Mouse (Mus musculus) liver, postnatal 0 days (tissue): ENCODE results near the gene Tsc22d1. TPM values are rescaled to one million over a fixed set of nuclear protein-coding genes. Genes with fewer than 3 reads are reported as not detected.

ENCODE experiments used
- ATAC-seq: fragments of 200-750 bp; cut with Nextera tagmentation; 2 replicates; pipeline ENCODE4 v1.8.0; 2017; ENCODE audit warnings: mild to moderate bottlenecking, moderate library complexity
- DNase-seq: peaks from one replicate; pipeline ENCODE4 v3.0.0-alpha.2; 2016
- H3K27ac ChIP-seq: fragments of 300-500 bp; sonication (generic); 2 replicates; pipeline ENCODE4 v1.5.1; 2014; ENCODE audit warnings: antibody characterized with exemption, moderate library complexity, mild to moderate bottlenecking, low read depth
- H3K27me3 ChIP-seq: fragments of 300-500 bp; sonication (generic); 2 replicates; pipeline ENCODE4 v1.6.1; 2014; ENCODE audit warnings: low read length, control low read depth, mixed read lengths; ENCODE audit not compliant: insufficient read depth
- H3K36me3 ChIP-seq: fragments of 300-500 bp; sonication (generic); replicated peaks from 2 replicates; pipeline ENCODE4 v1.6.1; 2014; ENCODE audit warnings: mild to moderate bottlenecking, control low read depth, low read length, moderate library complexity, mixed read lengths; ENCODE audit not compliant: insufficient read depth
- H3K4me1 ChIP-seq: fragments of 300-500 bp; sonication (generic); 2 replicates; pipeline ENCODE4 v1.6.1; 2014; ENCODE audit warnings: antibody characterized with exemption, mild to moderate bottlenecking, control low read depth; ENCODE audit not compliant: insufficient read depth
- H3K4me2 ChIP-seq: fragments of 300-500 bp; sonication (generic); 2 replicates; pipeline ENCODE4 v1.6.1; 2014; ENCODE audit warnings: low read depth, mild to moderate bottlenecking, low read length, moderate library complexity, mixed read lengths
- H3K4me3 ChIP-seq: fragments of 300-500 bp; sonication (generic); 2 replicates; pipeline ENCODE4 v1.5.1; 2014; ENCODE audit warnings: low read depth, low read length
- H3K9ac ChIP-seq: fragments of 300-500 bp; sonication (generic); replicated peaks from 2 replicates; pipeline ENCODE4 v1.6.1; 2014; ENCODE audit warnings: mild to moderate bottlenecking, moderate library complexity
- H3K9me3 ChIP-seq: fragments of 300-500 bp; sonication (generic); 2 replicates; pipeline ENCODE4 v1.6.1; 2016; ENCODE audit warnings: mild to moderate bottlenecking, control low read depth, low read length, mixed read lengths
- CTCF ChIP-seq: sonication (generic); IDR thresholded peaks from 2 replicates; pipeline ENCODE4 v1.5.1; 2016; ENCODE audit warnings: antibody characterized with exemption, low read depth
- EP300 ChIP-seq: IDR thresholded peaks from 2 replicates; pipeline ENCODE4 v1.6.1; 2016; ENCODE audit warnings: antibody characterized with exemption, low read depth, mild to moderate bottlenecking
- WGBS: fragments of 180-500 bp; shearing (Covaris S2); extraction: QIAGEN DNeasy Blood & Tissue Kit; methylation state at CpG from one replicate; pipeline ENCODE4 v1.1.7; 2014; ENCODE audit not compliant: insufficient replicate concordance; 5-methylcytosine and 5-hydroxymethylcytosine counted together
- polyA plus RNA-seq: library from polyadenylated mRNA; unstranded; fragments of >200 nt; fragmentation: Nextera tagmentation; extraction: Ambion mirVana; gene quantifications from 2 replicates; pipeline ENCODE4 v1.2.1, GENCODE M21; 2015

Tsc22d1 gene
- polyA plus RNA-seq = 130 and 137 TPM in 2 replicates

- H3K4me1 ChIP-seq = peaks cover 9% of the 10 kb centered on the region
- H3K9me3 ChIP-seq = no peaks in the 10 kb centered on the region
- H3K27me3 ChIP-seq = peaks cover 16% of the 10 kb centered on the region
- no peaks in the 10 kb centered on the region for H3K36me3 ChIP-seq
- peak within 1 kb of the TSS; percentile 64 for H3K27ac ChIP-seq
- peak within 1 kb of the TSS; percentile 74 for H3K4me2 ChIP-seq
- ATAC-seq (peak; percentile 57), DNase-seq (no peak)
- under 1% methylated on average over 46 of the region's 128 CpGs for WGBS
- H3K4me3 ChIP-seq = peak within 1 kb of the TSS; percentile 66
- TF ChIP-seq EP300 = no peak
- peak within 1 kb of the TSS; percentile 59 for H3K9ac ChIP-seq
Measured at GRCm38 (mm10) chr14:76414862-76415780, at the start of gene Tsc22d1. Gene Tsc22d1 (plus strand): TSS chr14:76414961.

- Histone ChIP-seq H3K36me3 (no peaks in the 10 kb centered on the region), H3K9me3 (no peaks in the 10 kb centered on the region), H3K27me3 (no peaks in the 10 kb centered on the region), H3K9ac (no peak overlapping the region), H3K4me2 (no peak overlapping the region), H3K4me1 (no peaks in the 10 kb centered on the region), H3K27ac (no peak overlapping the region), H3K4me3 (no peak overlapping the region)
- DNase-seq (no peak), ATAC-seq (no peak)
- 90% methylated on average over 6 of the region's 6 CpGs for WGBS
- TF ChIP-seq EP300 = no peak
- no peak for TF ChIP-seq CTCF
Measured at GRCm38 (mm10) chr14:76373638-76374037, 41.1 kb upstream of the Tsc22d1 start.

GRCm38 (mm10) chr14:76374601-76375000, 40.2 kb upstream of the Tsc22d1 start:
- Histone ChIP-seq H3K27ac (no peak overlapping the region), H3K27me3 (no peaks in the 10 kb centered on the region), H3K4me1 (no peaks in the 10 kb centered on the region), H3K9me3 (no peaks in the 10 kb centered on the region), H3K4me2 (no peak overlapping the region), H3K36me3 (no peaks in the 10 kb centered on the region), H3K4me3 (no peak overlapping the region), H3K9ac (no peak overlapping the region)
- DNase-seq = no peak
- no peak for ATAC-seq
- 74% methylated on average over 6 of the region's 6 CpGs for WGBS
- TF ChIP-seq CTCF = no peak
- no peak for TF ChIP-seq EP300

- no peak overlapping the region for H3K4me2 ChIP-seq
- TF ChIP-seq EP300 (no peak), CTCF (no peak)
- no peaks in the 10 kb centered on the region for H3K4me1 ChIP-seq
- WGBS = 70% methylated on average over 5 of the region's 5 CpGs
- no peak for ATAC-seq
- H3K9me3 ChIP-seq = no peaks in the 10 kb centered on the region
- no peak overlapping the region for H3K4me3 ChIP-seq
- no peak overlapping the region for H3K9ac ChIP-seq
- DNase-seq = no peak
- no peak overlapping the region for H3K27ac ChIP-seq
- H3K36me3 ChIP-seq = no peaks in the 10 kb centered on the region
- no peaks in the 10 kb centered on the region for H3K27me3 ChIP-seq
Measured at GRCm38 (mm10) chr14:76376561-76376960, 38.2 kb upstream of the Tsc22d1 start.

- Histone ChIP-seq H3K4me3 (no peak overlapping the region), H3K27me3 (no peaks in the 10 kb centered on the region), H3K4me2 (no peak overlapping the region), H3K9ac (no peak overlapping the region), H3K27ac (no peak overlapping the region), H3K36me3 (no peaks in the 10 kb centered on the region), H3K4me1 (no peaks in the 10 kb centered on the region), H3K9me3 (no peaks in the 10 kb centered on the region)
- 78% methylated on average over 3 of the region's 3 CpGs for WGBS
- DNase-seq (no peak), ATAC-seq (no peak)
- TF ChIP-seq CTCF = no peak
- no peak for TF ChIP-seq EP300
Measured at GRCm38 (mm10) chr14:76379411-76379810, 35.4 kb upstream of the Tsc22d1 start.

GRCm38 (mm10) chr14:76388025-76388424, 26.7 kb upstream of the Tsc22d1 start:
- 59% methylated on average over 7 of the region's 7 CpGs for WGBS
- Histone ChIP-seq H3K9ac (no peak overlapping the region), H3K4me2 (no peak overlapping the region), H3K27me3 (no peaks in the 10 kb centered on the region), H3K4me1 (no peaks in the 10 kb centered on the region), H3K27ac (no peak overlapping the region), H3K4me3 (no peak overlapping the region), H3K9me3 (peaks cover 3% of the 10 kb centered on the region; the same call in 1 of the 2 replicates), H3K36me3 (no peaks in the 10 kb centered on the region)
- ATAC-seq (no peak), DNase-seq (no peak)
- TF ChIP-seq EP300 (no peak), CTCF (no peak)
